Mouse (Mus musculus): ENCODE results near the gene Tspo2.

The Tspo2 gene

GRCm38 (mm10) chr17:48450666-48451352 is 513 bp downstream of the Tspo2 start:
- DNase-seq = no peak

GRCm38 (mm10) chr17:48447675-48448074 is 3.6 kb downstream of the Tspo2 start:
- no peak for DNase-seq

- DNase-seq = peak; percentile 58
Measured at GRCm38 (mm10) chr17:48443542-48444145, 7.7 kb downstream of the Tspo2 start.

GRCm38 (mm10) chr17:48442745-48443457 is 8.4 kb downstream of the Tspo2 start:
- peak; percentile 51 for DNase-seq

GRCm38 (mm10) chr17:48437421-48437911 is 13.9 kb downstream of the Tspo2 start:
- DNase-seq = no peak

- DNase-seq = no peak
Measured at GRCm38 (mm10) chr17:48436487-48436886, 14.8 kb downstream of the Tspo2 start.

- no peak for DNase-seq
Measured at GRCm38 (mm10) chr17:48434479-48434878, 16.8 kb downstream of the Tspo2 start.

GRCm38 (mm10) chr17:48433689-48434330 is 17.5 kb downstream of the Tspo2 start:
- no peak for DNase-seq

- DNase-seq = no peak
Measured at GRCm38 (mm10) chr17:48433006-48433655, 18.2 kb downstream of the Tspo2 start.

GRCm38 (mm10) chr17:48432158-48432980 is 19.0 kb downstream of the Tspo2 start, which contains the start of gene Apobec2:
Apobec2 (minus strand) TSS chr17:48432930.
- DNase-seq = no peak

GRCm38 (mm10) chr17:48431054-48431453 is 20.3 kb downstream of the Tspo2 start:
- no peak for DNase-seq

GRCm38 (mm10) chr17:48430394-48430793 is 20.9 kb downstream of the Tspo2 start:
- DNase-seq = no peak

GRCm38 (mm10) chr17:48427852-48428530 is 23.3 kb downstream of the Tspo2 start:
- no peak for DNase-seq

GRCm38 (mm10) chr17:48426991-48427750 is 24.2 kb downstream of the Tspo2 start:
- DNase-seq = no peak

GRCm38 (mm10) chr17:48425823-48426612 is 25.3 kb downstream of the Tspo2 start:
- no peak for DNase-seq

GRCm38 (mm10) chr17:48424237-48424636 is 27.1 kb downstream of the Tspo2 start:
- DNase-seq = no peak

GRCm38 (mm10) chr17:48419571-48419970 is 31.8 kb downstream of the Tspo2 start:
- no peak for DNase-seq

GRCm38 (mm10) chr17:48418781-48419180 is 32.5 kb downstream of the Tspo2 start:
- DNase-seq = no peak

GRCm38 (mm10) chr17:48418174-48418573 is 33.1 kb downstream of the Tspo2 start:
- peak; percentile 64 for DNase-seq
